Mouse (Mus musculus): ENCODE measurements around the gene Tcte3.

- TF ChIP-seq POLR2A (IDR thresholded peaks at IDR 0.05; ENCODE audit: borderline replicate concordance, insufficient read depth, low read length) = no peak
- no peak for TF ChIP-seq CTCF (IDR thresholded peaks at IDR 0.05; ENCODE audit: borderline replicate concordance, insufficient read depth, low read depth, low read length)
These were observed 46.9 kb upstream of the Tcte3 start for GRCm38 (mm10) chr17:15088166-15088565.
